Mouse (Mus musculus): ENCODE data around the gene Pla2g4a. TPM values are rescaled to one million over a fixed set of nuclear protein-coding genes. Genes with fewer than 3 reads are reported as not detected.
A peak's percentile ranks its signal among the peaks of the same experiment; 100 is the strongest.

Gene Pla2g4a
- polyA plus RNA-seq, 1 experiment = 15.3 TPM

GRCm38 (mm10) chr1:149959069-149959468, 2.0 kb downstream of the Pla2g4a start:
- H3K4me1 ChIP-seq (ENCODE audit: control insufficient read depth, insufficient read depth, low read length) = peaks cover 1% of the 10 kb centered on the region; the same call in 1 of the 2 replicates
- no peak overlapping the region for H3K4me3 ChIP-seq (replicated peaks; ENCODE audit: control insufficient read depth, low read depth, low read length)
- 26% methylated on average over 1 of the region's 1 CpGs for WGBS
- no peak overlapping the region for H3K27ac ChIP-seq (ENCODE audit: control insufficient read depth, insufficient read depth, low read depth, low read length, poor library complexity)
- TF ChIP-seq POLR2A (IDR thresholded peaks at IDR 0.05; ENCODE audit: borderline replicate concordance, control insufficient read depth, low read depth, low read length) = no peak
- no peak for TF ChIP-seq CTCF (IDR thresholded peaks at IDR 0.05; ENCODE audit: control insufficient read depth, insufficient read depth, low read length)

GRCm38 (mm10) chr1:149955482-149955881, 5.6 kb downstream of the Pla2g4a start:
- 13% methylated on average over 4 of the region's 4 CpGs for WGBS
- H3K27ac ChIP-seq (ENCODE audit: control insufficient read depth, insufficient read depth, low read depth, low read length, poor library complexity) = no peak overlapping the region

GRCm38 (mm10) chr1:149954026-149954425, 7.1 kb downstream of the Pla2g4a start:
- WGBS = 38% methylated on average over 6 of the region's 6 CpGs
- TF ChIP-seq POLR2A (IDR thresholded peaks at IDR 0.05; ENCODE audit: borderline replicate concordance, control insufficient read depth, low read depth, low read length) (no peak), CTCF (IDR thresholded peaks at IDR 0.05; ENCODE audit: control insufficient read depth, insufficient read depth, low read length) (no peak)
- Histone ChIP-seq H3K4me3 (replicated peaks; ENCODE audit: control insufficient read depth, low read depth, low read length) (no peak overlapping the region), H3K27ac (ENCODE audit: control insufficient read depth, insufficient read depth, low read depth, low read length, poor library complexity) (peak overlapping the region; percentile 51; the same call in 1 of the 2 replicates), H3K4me1 (ENCODE audit: control insufficient read depth, insufficient read depth, low read length) (peaks cover 3% of the 10 kb centered on the region; the same call in 1 of the 2 replicates)

More at GRCm38 (mm10) chr1:149955482-149955881, 5.6 kb downstream of the Pla2g4a start:
- Histone ChIP-seq H3K4me3 (replicated peaks; ENCODE audit: control insufficient read depth, low read depth, low read length) (no peak overlapping the region), H3K4me1 (ENCODE audit: control insufficient read depth, insufficient read depth, low read length) (peaks cover 3% of the 10 kb centered on the region; the same call in 1 of the 2 replicates)
- TF ChIP-seq POLR2A (IDR thresholded peaks at IDR 0.05; ENCODE audit: borderline replicate concordance, control insufficient read depth, low read depth, low read length) = no peak
- TF ChIP-seq CTCF (IDR thresholded peaks at IDR 0.05; ENCODE audit: control insufficient read depth, insufficient read depth, low read length) = no peak

- Histone ChIP-seq H3K4me1 (ENCODE audit: control insufficient read depth, insufficient read depth, low read length) (peaks cover 3% of the 10 kb centered on the region; the same call in 1 of the 2 replicates), H3K27ac (ENCODE audit: control insufficient read depth, insufficient read depth, low read depth, low read length, poor library complexity) (no peak overlapping the region), H3K4me3 (replicated peaks; ENCODE audit: control insufficient read depth, low read depth, low read length) (no peak overlapping the region)
- TF ChIP-seq CTCF (IDR thresholded peaks at IDR 0.05; ENCODE audit: control insufficient read depth, insufficient read depth, low read length) (no peak), POLR2A (IDR thresholded peaks at IDR 0.05; ENCODE audit: borderline replicate concordance, control insufficient read depth, low read depth, low read length) (no peak)
Measured at GRCm38 (mm10) chr1:149952050-149952449, 9.0 kb downstream of the Pla2g4a start.

GRCm38 (mm10) chr1:149950656-149951055, 10.4 kb downstream of the Pla2g4a start:
- Histone ChIP-seq H3K27ac (ENCODE audit: control insufficient read depth, insufficient read depth, low read depth, low read length, poor library complexity) (no peak overlapping the region), H3K4me3 (replicated peaks; ENCODE audit: control insufficient read depth, low read depth, low read length) (no peak overlapping the region), H3K4me1 (ENCODE audit: control insufficient read depth, insufficient read depth, low read length) (peaks cover 3% of the 10 kb centered on the region; the same call in 1 of the 2 replicates)
- TF ChIP-seq POLR2A (IDR thresholded peaks at IDR 0.05; ENCODE audit: borderline replicate concordance, control insufficient read depth, low read depth, low read length) = no peak
- TF ChIP-seq CTCF (IDR thresholded peaks at IDR 0.05; ENCODE audit: control insufficient read depth, insufficient read depth, low read length) = no peak
- 69% methylated on average over 3 of the region's 3 CpGs for WGBS

GRCm38 (mm10) chr1:149950254-149950653, 10.8 kb downstream of the Pla2g4a start:
- Histone ChIP-seq H3K4me1 (ENCODE audit: control insufficient read depth, insufficient read depth, low read length) (peaks cover 3% of the 10 kb centered on the region; the same call in 1 of the 2 replicates), H3K4me3 (replicated peaks; ENCODE audit: control insufficient read depth, low read depth, low read length) (no peak overlapping the region), H3K27ac (ENCODE audit: control insufficient read depth, insufficient read depth, low read depth, low read length, poor library complexity) (no peak overlapping the region)
- TF ChIP-seq CTCF (IDR thresholded peaks at IDR 0.05; ENCODE audit: control insufficient read depth, insufficient read depth, low read length) (no peak), POLR2A (IDR thresholded peaks at IDR 0.05; ENCODE audit: borderline replicate concordance, control insufficient read depth, low read depth, low read length) (no peak)
- 83% methylated on average over 1 of the region's 1 CpGs for WGBS

GRCm38 (mm10) chr1:149949334-149949733, 11.8 kb downstream of the Pla2g4a start:
- 86% methylated on average over 1 of the region's 1 CpGs for WGBS
- Histone ChIP-seq H3K4me1 (ENCODE audit: control insufficient read depth, insufficient read depth, low read length) (peaks cover 2% of the 10 kb centered on the region; the same call in 1 of the 2 replicates), H3K27ac (ENCODE audit: control insufficient read depth, insufficient read depth, low read depth, low read length, poor library complexity) (no peak overlapping the region), H3K4me3 (replicated peaks; ENCODE audit: control insufficient read depth, low read depth, low read length) (no peak overlapping the region)
- TF ChIP-seq POLR2A (IDR thresholded peaks at IDR 0.05; ENCODE audit: borderline replicate concordance, control insufficient read depth, low read depth, low read length) (no peak), CTCF (IDR thresholded peaks at IDR 0.05; ENCODE audit: control insufficient read depth, insufficient read depth, low read length) (no peak)

GRCm38 (mm10) chr1:149948066-149948825, 12.8 kb downstream of the Pla2g4a start:
- no peak for TF ChIP-seq CTCF (IDR thresholded peaks at IDR 0.05; ENCODE audit: control insufficient read depth, insufficient read depth, low read length)
- Histone ChIP-seq H3K4me1 (ENCODE audit: control insufficient read depth, insufficient read depth, low read length) (no peaks in the 10 kb centered on the region; the same call in 1 of the 2 replicates), H3K27ac (ENCODE audit: control insufficient read depth, insufficient read depth, low read depth, low read length, poor library complexity) (no peak overlapping the region), H3K4me3 (replicated peaks; ENCODE audit: control insufficient read depth, low read depth, low read length) (no peak overlapping the region)
- 41% methylated on average over 8 of the region's 8 CpGs for WGBS

All from bone marrow, adult 2 months (tissue).